Mouse (Mus musculus): ENCODE results near the gene Tmem150b.

The Tmem150b gene

GRCm38 (mm10) chr7:4712594-4712993 lies 12.5 kb downstream of the Tmem150b start:
- H3K4me3 ChIP-seq (replicated peaks; ENCODE audit: low read length): no peak overlapping the region
- H3K36me3 ChIP-seq (ENCODE audit: insufficient read depth, low read length): peaks cover 91% of the 10 kb centered on the region
- TF ChIP-seq NANOG (IDR thresholded peaks at IDR 0.05; ENCODE audit: borderline replicate concordance, low read length) (no peak), CTCF (conservative IDR thresholded peaks at IDR 0.05; ENCODE audit: low read length) (no peak), POU5F1 (IDR thresholded peaks at IDR 0.05; ENCODE audit: borderline replicate concordance, low read length) (no peak)
- H3K4me1 ChIP-seq (replicated peaks; ENCODE audit: low read depth, low read length): peaks cover 35% of the 10 kb centered on the region
- H3K9me3 ChIP-seq (ENCODE audit: low read length): no peaks in the 10 kb centered on the region
- H3K27me3 ChIP-seq (ENCODE audit: insufficient read depth, low read length): no peaks in the 10 kb centered on the region

- peaks cover 58% of the 10 kb centered on the region for H3K36me3 ChIP-seq (ENCODE audit: insufficient read depth, low read length)
- peaks cover 81% of the 10 kb centered on the region for H3K4me1 ChIP-seq (replicated peaks; ENCODE audit: low read depth, low read length)
- no peak for TF ChIP-seq NANOG (IDR thresholded peaks at IDR 0.05; ENCODE audit: borderline replicate concordance, low read length)
- TF ChIP-seq POU5F1 (IDR thresholded peaks at IDR 0.05; ENCODE audit: borderline replicate concordance, low read length): no peak
- TF ChIP-seq CTCF (conservative IDR thresholded peaks at IDR 0.05; ENCODE audit: low read length): peak; percentile 99
- no peaks in the 10 kb centered on the region for H3K27me3 ChIP-seq (ENCODE audit: insufficient read depth, low read length)
- peak overlapping the region; percentile 72 for H3K4me3 ChIP-seq (replicated peaks; ENCODE audit: low read length)
- H3K9me3 ChIP-seq (ENCODE audit: low read length): no peaks in the 10 kb centered on the region
Observed at GRCm38 (mm10) chr7:4705098-4705497, 20.0 kb downstream of the Tmem150b start.

DNA sequence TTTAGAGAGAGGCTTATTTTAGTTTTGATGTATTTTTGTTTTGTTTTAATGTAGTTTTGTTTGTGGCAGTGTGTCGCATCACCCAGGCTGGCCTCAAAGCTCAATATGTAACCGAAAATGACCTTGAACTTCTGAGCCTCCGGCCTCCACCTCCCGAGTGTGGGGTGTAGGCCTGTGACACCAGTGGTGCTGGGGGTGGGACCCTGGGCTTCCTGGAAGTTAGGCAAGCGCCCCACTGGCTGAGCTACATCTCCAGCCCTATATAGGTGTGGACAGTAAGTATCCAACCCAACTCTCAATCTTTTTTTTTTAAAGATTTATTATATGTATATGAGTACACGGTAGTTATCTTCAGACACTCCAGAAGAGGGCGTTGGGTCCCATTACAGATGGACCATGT lies 21.9 kb downstream of the Tmem150b start:
- Histone ChIP-seq H3K36me3 (ENCODE audit: insufficient read depth, low read length) (peaks cover 57% of the 10 kb centered on the region), H3K9me3 (ENCODE audit: low read length) (no peaks in the 10 kb centered on the region)
- no peak for TF ChIP-seq POU5F1 (IDR thresholded peaks at IDR 0.05; ENCODE audit: borderline replicate concordance, low read length)
- no peak for TF ChIP-seq CTCF (conservative IDR thresholded peaks at IDR 0.05; ENCODE audit: low read length)
- TF ChIP-seq NANOG (IDR thresholded peaks at IDR 0.05; ENCODE audit: borderline replicate concordance, low read length): no peak

GRCm38 (mm10) chr7:4702334-4702733 lies 22.7 kb downstream of the Tmem150b start:
- Histone ChIP-seq H3K9me3 (ENCODE audit: low read length) (no peaks in the 10 kb centered on the region), H3K4me3 (replicated peaks; ENCODE audit: low read length) (peak overlapping the region; percentile 50), H3K27me3 (ENCODE audit: insufficient read depth, low read length) (no peaks in the 10 kb centered on the region), H3K36me3 (ENCODE audit: insufficient read depth, low read length) (peaks cover 56% of the 10 kb centered on the region), H3K4me1 (replicated peaks; ENCODE audit: low read depth, low read length) (peaks cover 96% of the 10 kb centered on the region)
- no peak for TF ChIP-seq NANOG (IDR thresholded peaks at IDR 0.05; ENCODE audit: borderline replicate concordance, low read length)
- TF ChIP-seq CTCF (conservative IDR thresholded peaks at IDR 0.05; ENCODE audit: low read length): no peak
- TF ChIP-seq POU5F1 (IDR thresholded peaks at IDR 0.05; ENCODE audit: borderline replicate concordance, low read length): no peak

More for the DNA sequence above, 21.9 kb downstream of the Tmem150b start:
- H3K27me3 ChIP-seq (ENCODE audit: insufficient read depth, low read length): no peaks in the 10 kb centered on the region
- H3K4me3 ChIP-seq (replicated peaks; ENCODE audit: low read length): peak overlapping the region; percentile 50
- H3K4me1 ChIP-seq (replicated peaks; ENCODE audit: low read depth, low read length): peaks cover 97% of the 10 kb centered on the region

- H3K4me1 ChIP-seq (replicated peaks; ENCODE audit: low read depth, low read length): peaks cover 68% of the 10 kb centered on the region
- no peak overlapping the region; the same call in 1 of the 2 replicates for H3K4me3 ChIP-seq (replicated peaks; ENCODE audit: low read length)
- H3K36me3 ChIP-seq (ENCODE audit: insufficient read depth, low read length): peaks cover 44% of the 10 kb centered on the region
- no peaks in the 10 kb centered on the region for H3K9me3 ChIP-seq (ENCODE audit: low read length)
- no peaks in the 10 kb centered on the region for H3K27me3 ChIP-seq (ENCODE audit: insufficient read depth, low read length)
- TF ChIP-seq CTCF (conservative IDR thresholded peaks at IDR 0.05; ENCODE audit: low read length) (no peak), NANOG (IDR thresholded peaks at IDR 0.05; ENCODE audit: borderline replicate concordance, low read length) (no peak), POU5F1 (IDR thresholded peaks at IDR 0.05; ENCODE audit: borderline replicate concordance, low read length) (no peak)
Observed at GRCm38 (mm10) chr7:4693004-4693403, 32.0 kb downstream of the Tmem150b start.

GRCm38 (mm10) chr7:4690951-4691653 lies 33.9 kb downstream of the Tmem150b start:
- H3K27me3 ChIP-seq (ENCODE audit: insufficient read depth, low read length): no peaks in the 10 kb centered on the region
- H3K36me3 ChIP-seq (ENCODE audit: insufficient read depth, low read length): peaks cover 34% of the 10 kb centered on the region
- H3K9me3 ChIP-seq (ENCODE audit: low read length): no peaks in the 10 kb centered on the region
- TF ChIP-seq POU5F1 (IDR thresholded peaks at IDR 0.05; ENCODE audit: borderline replicate concordance, low read length) (no peak), CTCF (conservative IDR thresholded peaks at IDR 0.05; ENCODE audit: low read length) (no peak), NANOG (IDR thresholded peaks at IDR 0.05; ENCODE audit: borderline replicate concordance, low read length) (no peak)
- peaks cover 55% of the 10 kb centered on the region for H3K4me1 ChIP-seq (replicated peaks; ENCODE audit: low read depth, low read length)
- peak overlapping the region; percentile 86 for H3K4me3 ChIP-seq (replicated peaks; ENCODE audit: low read length)

DNA sequence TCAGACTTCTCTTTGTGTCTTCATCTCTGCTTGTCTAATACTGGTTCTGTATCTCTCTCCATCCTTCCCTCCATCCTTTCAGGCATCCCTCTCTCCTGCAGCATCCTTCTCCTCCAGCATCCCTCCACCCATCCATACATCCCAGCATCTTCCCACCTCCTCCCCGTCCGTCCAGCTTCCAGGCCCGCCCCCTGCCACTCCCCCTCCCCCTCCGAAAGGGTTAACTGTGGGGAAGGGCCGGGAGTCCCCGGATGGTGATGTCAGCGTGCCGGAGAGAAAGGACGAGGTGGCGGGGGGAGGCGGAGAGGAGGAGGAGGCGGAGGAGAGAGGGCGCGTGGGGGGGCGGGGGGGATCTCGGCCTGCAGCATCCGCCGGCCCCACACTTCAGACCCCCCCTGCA lies 34.7 kb downstream of the Tmem150b start, which contains the start of gene Brsk1:
Brsk1 (plus strand) TSS at position 218 of the 400 bp plus-strand sequence.
- no peaks in the 10 kb centered on the region for H3K9me3 ChIP-seq (ENCODE audit: low read length)
- peaks cover 27% of the 10 kb centered on the region for H3K36me3 ChIP-seq (ENCODE audit: insufficient read depth, low read length)
- H3K4me1 ChIP-seq (replicated peaks; ENCODE audit: low read depth, low read length): peaks cover 55% of the 10 kb centered on the region
- H3K27me3 ChIP-seq (ENCODE audit: insufficient read depth, low read length): no peaks in the 10 kb centered on the region
- TF ChIP-seq NANOG (IDR thresholded peaks at IDR 0.05; ENCODE audit: borderline replicate concordance, low read length): no peak
- no peak for TF ChIP-seq CTCF (conservative IDR thresholded peaks at IDR 0.05; ENCODE audit: low read length)
- TF ChIP-seq POU5F1 (IDR thresholded peaks at IDR 0.05; ENCODE audit: borderline replicate concordance, low read length): no peak
- peak within 1 kb of the TSS; percentile 86 for H3K4me3 ChIP-seq (replicated peaks; ENCODE audit: low read length)

- TF ChIP-seq NANOG (IDR thresholded peaks at IDR 0.05; ENCODE audit: borderline replicate concordance, low read length): no peak
- peaks cover 40% of the 10 kb centered on the region for H3K4me1 ChIP-seq (replicated peaks; ENCODE audit: low read depth, low read length)
Observed at GRCm38 (mm10) chr7:4684632-4685417, 40.2 kb downstream of the Tmem150b start, which contains the start of gene Hspbp1. Gene Hspbp1, minus strand, starts transcription at chr7:4685068.

More at GRCm38 (mm10) chr7:4684632-4685417, 40.2 kb downstream of the Tmem150b start, which contains the start of gene Hspbp1:
- peaks cover 30% of the 10 kb centered on the region for H3K36me3 ChIP-seq (ENCODE audit: insufficient read depth, low read length)
- no peaks in the 10 kb centered on the region for H3K9me3 ChIP-seq (ENCODE audit: low read length)
- no peaks in the 10 kb centered on the region for H3K27me3 ChIP-seq (ENCODE audit: insufficient read depth, low read length)
- peak within 1 kb of the TSS; percentile 93 for H3K4me3 ChIP-seq (replicated peaks; ENCODE audit: low read length)
